Mouse (Mus musculus) ovary, adult 18-20 months (tissue): Measurements from ENCODE around the gene Lrch2.
"Not testable (repeated sequence)": the region's sequence is repeated elsewhere in the genome, so short reads cannot be mapped to it uniquely, and the experiment has no call there.

ENCODE experiments used
- DNase-seq: peaks from one replicate; pipeline ENCODE4 v3.0.0; 2022; ENCODE audit warnings: low spot score, mixed read lengths

The Lrch2 gene

GRCm38 (mm10) chrX:147553421-147554201 is at the start of gene Lrch2:
Gene Lrch2, minus strand, starts transcription at chrX:147554081.
- peak; percentile 10 for DNase-seq

GRCm38 (mm10) chrX:147540934-147541870 is 12.7 kb downstream of the Lrch2 start:
- no peak for DNase-seq

GRCm38 (mm10) chrX:147538377-147538776 is 15.5 kb downstream of the Lrch2 start:
- DNase-seq: no peak

GRCm38 (mm10) chrX:147537117-147537516 is 16.8 kb downstream of the Lrch2 start:
- not testable (repeated sequence) for DNase-seq

DNA sequence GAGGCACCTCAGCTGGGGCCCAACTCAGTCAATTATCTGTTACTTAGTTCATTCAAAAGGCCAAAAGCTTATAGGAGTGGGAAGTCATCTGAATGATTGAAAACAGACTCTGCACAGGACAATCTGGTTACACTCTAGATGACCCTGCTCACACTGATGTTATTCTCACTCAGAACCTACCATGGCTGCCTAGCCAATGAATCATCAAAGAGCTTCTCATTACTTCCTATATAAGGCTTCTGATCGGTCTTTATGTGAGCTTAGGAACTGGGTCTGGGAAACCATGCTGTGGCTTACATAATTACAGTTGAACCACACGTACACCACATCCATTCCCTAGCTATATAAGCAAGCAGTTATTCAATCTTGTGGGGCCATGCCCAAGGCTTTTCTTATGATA is 18.3 kb downstream of the Lrch2 start:
- no peak for DNase-seq

GRCm38 (mm10) chrX:147531675-147532074 is 22.2 kb downstream of the Lrch2 start:
- no peak for DNase-seq

DNA sequence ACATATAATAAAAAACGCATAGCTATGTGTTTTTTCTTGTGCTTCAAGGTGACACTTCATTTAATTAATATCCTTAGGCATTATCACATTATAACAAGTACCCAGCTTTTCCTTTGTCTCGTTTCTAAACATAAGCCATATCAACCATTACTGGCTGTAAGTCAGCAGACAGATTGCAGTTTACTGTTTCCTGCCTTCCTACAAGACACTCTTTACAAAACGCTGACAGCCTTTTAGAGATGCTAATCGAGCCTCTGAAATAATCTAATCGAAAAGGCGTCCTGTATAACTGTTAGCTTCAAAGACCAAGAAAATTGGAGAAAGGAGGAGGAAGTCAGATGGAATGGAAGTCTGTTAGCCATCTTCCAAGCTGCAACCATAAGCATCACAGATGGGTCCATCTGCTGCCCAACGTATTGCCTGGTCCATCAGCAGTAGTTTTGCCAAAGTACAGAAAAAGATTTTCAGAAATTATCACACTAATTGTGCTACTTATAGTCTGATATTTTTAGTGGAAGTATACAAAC is 26.2 kb downstream of the Lrch2 start:
- no peak for DNase-seq

DNA sequence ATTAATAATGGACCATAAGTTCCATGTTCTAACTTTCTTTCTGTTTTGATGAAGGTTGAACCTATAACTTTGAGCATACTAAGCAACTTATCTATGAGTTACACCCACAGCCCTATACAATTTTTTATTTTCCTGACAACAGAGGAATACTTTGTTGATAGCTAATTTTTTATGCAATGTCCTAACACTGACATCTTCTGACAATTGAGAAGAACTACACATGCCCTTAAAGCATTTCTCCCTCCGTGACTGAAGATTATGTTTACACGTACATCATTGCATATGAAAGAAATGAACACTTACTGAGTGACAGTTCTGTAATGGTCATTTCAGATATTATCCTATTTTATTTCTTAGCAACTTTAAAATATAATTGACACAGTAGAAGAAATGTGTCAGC is 64.3 kb downstream of the Lrch2 start:
- no peak for DNase-seq

DNA sequence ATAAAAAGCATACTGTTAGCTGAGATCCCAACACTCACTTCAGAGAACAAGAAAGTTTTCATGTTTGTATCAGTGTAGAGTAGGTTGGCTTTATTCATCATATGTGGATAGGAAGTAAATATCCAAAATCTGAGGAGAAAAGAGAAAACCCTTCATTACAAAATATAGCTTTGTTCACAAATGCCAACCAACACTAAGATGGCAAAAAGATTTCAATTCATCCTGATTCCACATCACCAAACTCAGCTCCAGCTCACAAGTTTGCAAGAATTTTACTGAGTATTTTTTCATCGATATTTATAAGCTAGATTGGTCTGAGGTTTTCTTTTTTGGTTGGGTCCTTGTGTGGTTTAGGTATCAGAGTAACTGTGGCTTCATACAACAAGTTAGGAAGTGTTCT is 100.3 kb downstream of the Lrch2 start, which contains the start of gene Vmn1r239-ps:
Gene Vmn1r239-ps (minus strand): TSS at position 101 of the 400 bp plus-strand sequence.
- not testable (repeated sequence) for DNase-seq

DNA sequence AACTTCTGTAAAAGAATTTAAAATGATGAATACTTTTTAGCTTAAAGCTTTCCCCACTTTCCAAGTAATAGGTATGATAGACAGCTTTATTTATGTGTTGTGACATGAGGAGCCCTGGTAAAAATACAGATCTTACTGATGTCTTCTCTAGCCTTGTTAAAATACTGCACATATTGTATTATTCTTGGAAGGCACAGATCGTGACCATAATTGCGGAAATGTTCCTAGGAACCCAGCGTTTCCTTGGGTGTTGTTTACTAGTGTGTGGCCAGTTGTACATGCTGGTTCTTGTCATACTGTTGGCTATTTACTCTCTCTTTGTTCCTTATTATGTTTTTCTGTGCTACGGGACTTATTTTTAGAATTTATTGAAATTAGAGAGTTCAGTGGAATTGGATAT is 110.5 kb downstream of the Lrch2 start:
- no peak for DNase-seq

DNA sequence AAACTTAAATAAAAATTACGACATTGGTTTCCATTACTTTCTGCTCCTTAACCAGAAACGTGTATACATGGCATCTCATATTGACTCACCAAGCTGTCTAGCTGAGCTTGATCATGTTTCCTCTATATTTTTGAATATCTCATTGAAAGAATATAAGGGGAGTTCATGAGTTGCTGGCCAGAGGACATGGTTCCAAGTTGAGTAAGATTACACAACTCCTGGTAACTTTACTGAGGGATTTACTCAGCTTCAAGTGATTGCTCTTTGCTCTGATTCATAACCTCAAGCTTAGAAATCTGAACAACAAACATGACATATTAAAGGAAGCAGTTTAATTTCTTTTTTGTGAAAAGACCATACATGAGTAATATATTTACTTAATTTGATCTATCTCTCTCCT is 118.5 kb downstream of the Lrch2 start:
- DNase-seq: no peak

- DNase-seq: no peak
Observed at GRCm38 (mm10) chrX:147429753-147430152, 124.1 kb downstream of the Lrch2 start.

DNA sequence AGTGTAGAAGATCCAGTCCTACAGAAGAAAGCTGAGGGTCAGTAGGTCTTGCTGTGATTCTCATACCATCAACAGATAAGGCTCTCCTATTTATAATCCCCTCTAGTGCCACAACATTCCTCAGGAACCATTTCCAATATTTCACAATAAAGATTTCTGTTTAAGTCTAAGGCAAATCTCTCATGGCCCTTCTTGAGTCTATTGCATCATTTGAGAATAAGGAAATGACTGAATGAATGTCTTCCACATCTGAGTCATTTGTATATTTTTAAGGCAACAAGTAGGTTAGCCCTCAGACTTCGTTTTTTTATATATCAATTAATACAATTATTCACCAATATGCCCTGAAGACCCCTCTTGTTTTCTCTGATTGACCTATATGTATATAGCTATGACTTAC is 124.8 kb downstream of the Lrch2 start, which contains the start of gene Il13ra2:
Gene Il13ra2 (minus strand): TSS at position 64 of the 400 bp plus-strand sequence.
- DNase-seq: no peak
